Mouse (Mus musculus): ENCODE data around the gene A930002H24Rik. TPM values are rescaled to one million over a fixed set of nuclear protein-coding genes. Genes with fewer than 3 reads are reported as not detected.
"Not testable (repeated sequence)": the region's sequence is repeated elsewhere in the genome, so short reads cannot be mapped to it uniquely, and the experiment has no call there.

Gene A930002H24Rik
- polyA plus RNA-seq, 1 experiment from 2014 or later: 2.5 TPM

- Histone ChIP-seq H3K36me3 (ENCODE audit: control insufficient read depth, insufficient read depth, low read length) (no peaks in the 10 kb centered on the region), H3K9ac (ENCODE audit: low read length) (peak overlapping the region; percentile 92), H3K27ac (ENCODE audit: low read length) (peak overlapping the region; percentile 76), H3K27me3 (ENCODE audit: control insufficient read depth, insufficient read depth, low read length) (no peaks in the 10 kb centered on the region), H3K4me3 (replicated peaks; ENCODE audit: low read length) (peak overlapping the region; percentile 96), H3K4me1 (ENCODE audit: control insufficient read depth, insufficient read depth, low read length) (peaks cover 10% of the 10 kb centered on the region; the same call in 1 of the 2 replicates), H3K9me3 (replicated peaks; ENCODE audit: control insufficient read depth, low read length) (no peaks in the 10 kb centered on the region), H3K4me2 (ENCODE audit: low read depth, low read length) (peak overlapping the region; percentile 95)
- peak; percentile 60 for ATAC-seq (ENCODE audit: insufficient read depth, low FRiP score)
- 0% methylated on average over 42 of the region's 48 CpGs for WGBS
Measured at GRCm38 (mm10) chr17:63864171-63864571, 580 bp upstream of the A930002H24Rik start.

GRCm38 (mm10) chr17:63863012-63863630 lies 470 bp downstream of the A930002H24Rik start, which contains the start of gene Fer:
Gene Fer (plus strand): TSS chr17:63863062.
- H3K9ac ChIP-seq (ENCODE audit: low read length): peak within 1 kb of the TSS; percentile 92
- H3K4me1 ChIP-seq (ENCODE audit: control insufficient read depth, insufficient read depth, low read length): peaks cover 10% of the 10 kb centered on the region; the same call in 1 of the 2 replicates
- H3K27me3 ChIP-seq (ENCODE audit: control insufficient read depth, insufficient read depth, low read length): no peaks in the 10 kb centered on the region
- H3K4me2 ChIP-seq (ENCODE audit: low read depth, low read length): peak within 1 kb of the TSS; percentile 95
- H3K27ac ChIP-seq (ENCODE audit: low read length): peak within 1 kb of the TSS; percentile 86
- no peaks in the 10 kb centered on the region for H3K36me3 ChIP-seq (ENCODE audit: control insufficient read depth, insufficient read depth, low read length)
- peak; percentile 53 for ATAC-seq (ENCODE audit: insufficient read depth, low FRiP score)
- WGBS: under 1% methylated on average over 41 of the region's 41 CpGs
- no peaks in the 10 kb centered on the region for H3K9me3 ChIP-seq (replicated peaks; ENCODE audit: control insufficient read depth, low read length)
- H3K4me3 ChIP-seq (replicated peaks; ENCODE audit: low read length): peak within 1 kb of the TSS; percentile 96

- Histone ChIP-seq H3K27ac (ENCODE audit: low read length) (no peak overlapping the region), H3K4me2 (ENCODE audit: low read depth, low read length) (no peak overlapping the region), H3K4me3 (replicated peaks; ENCODE audit: low read length) (no peak overlapping the region), H3K4me1 (ENCODE audit: control insufficient read depth, insufficient read depth, low read length) (peaks cover 10% of the 10 kb centered on the region; the same call in 1 of the 2 replicates), H3K27me3 (ENCODE audit: control insufficient read depth, insufficient read depth, low read length) (no peaks in the 10 kb centered on the region), H3K9me3 (replicated peaks; ENCODE audit: control insufficient read depth, low read length) (no peaks in the 10 kb centered on the region), H3K36me3 (ENCODE audit: control insufficient read depth, insufficient read depth, low read length) (no peaks in the 10 kb centered on the region), H3K9ac (ENCODE audit: low read length) (no peak overlapping the region)
- no peak for ATAC-seq (ENCODE audit: insufficient read depth, low FRiP score)
- 53% methylated on average over 3 of the region's 3 CpGs for WGBS
Measured at GRCm38 (mm10) chr17:63862399-63862798, 1.2 kb downstream of the A930002H24Rik start.

GRCm38 (mm10) chr17:63860988-63861387 lies 2.6 kb downstream of the A930002H24Rik start:
- no peaks in the 10 kb centered on the region for H3K9me3 ChIP-seq (replicated peaks; ENCODE audit: control insufficient read depth, low read length)
- H3K4me2 ChIP-seq (ENCODE audit: low read depth, low read length): no peak overlapping the region
- no peak overlapping the region for H3K9ac ChIP-seq (ENCODE audit: low read length)
- H3K27me3 ChIP-seq (ENCODE audit: control insufficient read depth, insufficient read depth, low read length): no peaks in the 10 kb centered on the region
- H3K36me3 ChIP-seq (ENCODE audit: control insufficient read depth, insufficient read depth, low read length): no peaks in the 10 kb centered on the region
- H3K4me1 ChIP-seq (ENCODE audit: control insufficient read depth, insufficient read depth, low read length): peaks cover 10% of the 10 kb centered on the region; the same call in 1 of the 2 replicates
- WGBS: 35% methylated on average over 4 of the region's 4 CpGs
- no peak for ATAC-seq (ENCODE audit: insufficient read depth, low FRiP score)
- H3K4me3 ChIP-seq (replicated peaks; ENCODE audit: low read length): no peak overlapping the region
- H3K27ac ChIP-seq (ENCODE audit: low read length): no peak overlapping the region

- no peaks in the 10 kb centered on the region for H3K9me3 ChIP-seq (replicated peaks; ENCODE audit: control insufficient read depth, low read length)
- no peak overlapping the region for H3K4me3 ChIP-seq (replicated peaks; ENCODE audit: low read length)
- no peak for ATAC-seq (ENCODE audit: insufficient read depth, low FRiP score)
- 86% methylated on average over 7 of the region's 7 CpGs for WGBS
- no peaks in the 10 kb centered on the region for H3K27me3 ChIP-seq (ENCODE audit: control insufficient read depth, insufficient read depth, low read length)
- H3K9ac ChIP-seq (ENCODE audit: low read length): no peak overlapping the region
- peaks cover 2% of the 10 kb centered on the region; the same call in 1 of the 2 replicates for H3K4me1 ChIP-seq (ENCODE audit: control insufficient read depth, insufficient read depth, low read length)
- no peaks in the 10 kb centered on the region for H3K36me3 ChIP-seq (ENCODE audit: control insufficient read depth, insufficient read depth, low read length)
- no peak overlapping the region for H3K4me2 ChIP-seq (ENCODE audit: low read depth, low read length)
- H3K27ac ChIP-seq (ENCODE audit: low read length): no peak overlapping the region
Measured at GRCm38 (mm10) chr17:63857023-63857544, 6.5 kb downstream of the A930002H24Rik start.

- Histone ChIP-seq H3K9me3 (replicated peaks; ENCODE audit: control insufficient read depth, low read length) (no peaks in the 10 kb centered on the region), H3K27me3 (ENCODE audit: control insufficient read depth, insufficient read depth, low read length) (no peaks in the 10 kb centered on the region), H3K4me2 (ENCODE audit: low read depth, low read length) (peak overlapping the region; percentile 61), H3K4me3 (replicated peaks; ENCODE audit: low read length) (no peak overlapping the region), H3K9ac (ENCODE audit: low read length) (no peak overlapping the region), H3K4me1 (ENCODE audit: control insufficient read depth, insufficient read depth, low read length) (no peaks in the 10 kb centered on the region; the same call in 1 of the 2 replicates), H3K36me3 (ENCODE audit: control insufficient read depth, insufficient read depth, low read length) (no peaks in the 10 kb centered on the region), H3K27ac (ENCODE audit: low read length) (no peak overlapping the region)
- WGBS: 83% methylated on average over 9 of the region's 9 CpGs
- no peak for ATAC-seq (ENCODE audit: insufficient read depth, low FRiP score)
Measured at GRCm38 (mm10) chr17:63850016-63850415, 13.6 kb downstream of the A930002H24Rik start.

GRCm38 (mm10) chr17:63849566-63849965 lies 14.0 kb downstream of the A930002H24Rik start:
- Histone ChIP-seq H3K36me3 (ENCODE audit: control insufficient read depth, insufficient read depth, low read length) (no peaks in the 10 kb centered on the region), H3K4me1 (ENCODE audit: control insufficient read depth, insufficient read depth, low read length) (no peaks in the 10 kb centered on the region; the same call in 1 of the 2 replicates), H3K4me2 (ENCODE audit: low read depth, low read length) (peak overlapping the region; percentile 61), H3K9ac (ENCODE audit: low read length) (peak overlapping the region; percentile 91), H3K4me3 (replicated peaks; ENCODE audit: low read length) (peak overlapping the region; percentile 76), H3K27ac (ENCODE audit: low read length) (peak overlapping the region; percentile 70), H3K9me3 (replicated peaks; ENCODE audit: control insufficient read depth, low read length) (no peaks in the 10 kb centered on the region), H3K27me3 (ENCODE audit: control insufficient read depth, insufficient read depth, low read length) (no peaks in the 10 kb centered on the region)
- peak; percentile 100 for ATAC-seq (ENCODE audit: insufficient read depth, low FRiP score)
- under 1% methylated on average over 22 of the region's 22 CpGs for whole genome bisulfite sequencing

GRCm38 (mm10) chr17:63849151-63849550 lies 14.4 kb downstream of the A930002H24Rik start:
- H3K9ac ChIP-seq (ENCODE audit: low read length): peak overlapping the region; percentile 91
- H3K4me1 ChIP-seq (ENCODE audit: control insufficient read depth, insufficient read depth, low read length): no peaks in the 10 kb centered on the region; the same call in 1 of the 2 replicates
- 4% methylated on average over 6 of the region's 6 CpGs for WGBS
- H3K36me3 ChIP-seq (ENCODE audit: control insufficient read depth, insufficient read depth, low read length): no peaks in the 10 kb centered on the region
- ATAC-seq (ENCODE audit: insufficient read depth, low FRiP score): no peak
- H3K4me3 ChIP-seq (replicated peaks; ENCODE audit: low read length): peak overlapping the region; percentile 76
- H3K9me3 ChIP-seq (replicated peaks; ENCODE audit: control insufficient read depth, low read length): no peaks in the 10 kb centered on the region
- peak overlapping the region; percentile 70 for H3K27ac ChIP-seq (ENCODE audit: low read length)
- H3K27me3 ChIP-seq (ENCODE audit: control insufficient read depth, insufficient read depth, low read length): no peaks in the 10 kb centered on the region
- H3K4me2 ChIP-seq (ENCODE audit: low read depth, low read length): peak overlapping the region; percentile 61

- H3K9ac ChIP-seq (ENCODE audit: low read length); H3K4me3 ChIP-seq (replicated peaks; ENCODE audit: low read length); H3K36me3 ChIP-seq (ENCODE audit: control insufficient read depth, insufficient read depth, low read length); H3K4me1 ChIP-seq (ENCODE audit: control insufficient read depth, insufficient read depth, low read length); ATAC-seq (ENCODE audit: insufficient read depth, low FRiP score); H3K9me3 ChIP-seq (replicated peaks; ENCODE audit: control insufficient read depth, low read length); H3K27ac ChIP-seq (ENCODE audit: low read length); H3K4me2 ChIP-seq (ENCODE audit: low read depth, low read length); H3K27me3 ChIP-seq (ENCODE audit: control insufficient read depth, insufficient read depth, low read length): not testable (repeated sequence)
- 86% methylated on average over 3 of the region's 3 CpGs for WGBS
Measured at GRCm38 (mm10) chr17:63845766-63846165, 17.8 kb downstream of the A930002H24Rik start.

Data from stomach, embryonic 16.5 days (tissue).